Mouse (Mus musculus): ENCODE data around the gene Hmces.
"Not testable (repeated sequence)": the region's sequence is repeated elsewhere in the genome, so short reads cannot be mapped to it uniquely, and the experiment has no call there.

The Hmces gene

DNA sequence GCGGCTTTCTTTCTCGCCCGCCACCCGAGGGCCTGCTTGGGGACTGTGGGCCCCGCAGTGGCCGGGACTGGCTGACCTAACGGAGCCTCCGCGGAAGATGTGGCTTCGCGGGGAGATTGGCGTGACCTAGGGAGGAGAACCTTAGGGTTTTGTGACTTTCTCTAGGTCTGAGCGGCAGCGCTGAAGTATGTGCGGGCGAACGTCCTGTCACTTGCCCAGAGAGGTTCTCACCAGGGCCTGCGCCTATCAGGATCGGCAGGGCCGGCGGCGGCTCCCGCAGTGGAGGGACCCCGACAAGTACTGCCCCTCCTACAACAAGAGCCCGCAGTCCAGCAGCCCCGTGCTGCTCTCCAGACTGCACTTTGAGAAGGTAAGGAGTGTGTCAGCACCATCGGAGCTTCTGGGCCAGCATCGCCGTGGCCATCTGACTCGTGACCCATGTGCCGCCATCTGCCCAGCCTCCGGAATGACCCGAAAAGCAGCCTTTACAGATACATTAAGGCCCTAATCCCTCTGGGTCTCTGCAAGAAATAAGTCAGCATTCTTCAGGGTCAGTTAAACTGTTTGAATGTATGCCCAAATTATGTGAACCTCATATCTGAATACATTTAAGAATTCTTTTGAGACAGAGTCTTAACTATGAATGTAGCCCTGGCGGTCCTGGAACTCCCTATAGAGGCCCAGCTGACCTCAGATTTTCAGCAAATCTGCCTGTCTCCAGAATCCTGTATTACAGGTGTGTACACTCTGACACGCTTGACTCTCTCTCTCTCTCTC, 779 bp downstream of the Hmces start:
- DNase-seq (ENCODE audit: low read depth): no peak

DNA sequence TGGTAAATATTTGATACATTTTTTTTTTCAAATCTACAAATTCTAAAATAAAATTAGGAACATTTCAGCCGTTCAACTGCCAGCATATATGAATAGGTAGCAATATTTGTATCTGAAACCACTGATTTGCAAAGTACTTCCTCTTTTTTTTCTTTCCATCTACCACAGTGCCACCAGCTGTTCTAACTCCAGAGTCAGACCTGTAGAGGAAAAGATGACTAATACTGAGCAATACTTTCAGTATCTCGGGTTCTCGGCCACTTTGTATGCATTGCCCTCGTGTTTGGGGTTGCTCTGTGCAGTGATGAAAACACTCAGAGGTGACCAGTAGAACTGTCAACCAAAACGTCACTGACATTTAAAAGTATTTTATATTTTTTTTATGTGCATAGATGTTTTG, 2.2 kb downstream of the Hmces start:
- DNase-seq (ENCODE audit: low read depth): peak; percentile 33

DNA sequence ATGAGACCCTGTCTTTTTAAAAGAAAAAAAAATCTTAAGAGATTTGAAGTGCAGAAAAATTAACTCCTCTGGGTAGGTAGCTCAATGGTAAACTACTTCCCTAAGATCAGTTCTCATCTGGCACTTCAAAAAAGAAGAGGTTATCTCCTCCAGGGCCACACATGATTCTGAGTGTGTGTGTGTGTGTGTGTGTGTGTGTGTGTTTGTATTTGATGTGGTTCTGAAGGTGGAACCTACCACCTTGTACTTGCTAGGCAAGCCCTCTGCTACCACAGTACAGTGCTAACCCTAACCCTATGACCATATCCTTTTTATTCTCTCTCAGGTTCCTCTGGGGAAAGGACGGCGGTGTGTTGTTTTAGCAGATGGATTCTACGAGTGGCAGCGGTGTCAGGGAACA, 7.5 kb downstream of the Hmces start:
- no peak for DNase-seq (ENCODE audit: low read depth)

DNA sequence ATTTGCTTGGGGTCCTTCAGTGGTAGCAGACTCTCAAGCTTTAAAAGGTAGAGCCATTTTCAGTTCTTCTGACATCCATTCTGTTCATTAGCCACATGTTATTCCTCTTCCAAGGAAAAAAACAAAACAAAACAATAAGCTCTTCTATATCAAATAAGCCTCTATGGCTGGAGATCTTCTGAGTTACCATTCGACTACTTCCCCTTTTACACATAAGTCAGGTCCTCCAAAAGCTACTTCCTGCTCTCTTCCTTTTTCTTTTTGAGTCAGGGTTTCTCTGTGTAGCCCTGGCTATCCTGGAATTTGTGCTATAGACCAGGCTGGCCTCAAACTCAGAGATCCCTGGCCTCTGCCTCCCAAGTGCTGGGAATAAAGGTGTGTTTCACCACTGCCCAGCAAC, 9.9 kb downstream of the Hmces start:
- DNase-seq (ENCODE audit: low read depth): no peak

DNA sequence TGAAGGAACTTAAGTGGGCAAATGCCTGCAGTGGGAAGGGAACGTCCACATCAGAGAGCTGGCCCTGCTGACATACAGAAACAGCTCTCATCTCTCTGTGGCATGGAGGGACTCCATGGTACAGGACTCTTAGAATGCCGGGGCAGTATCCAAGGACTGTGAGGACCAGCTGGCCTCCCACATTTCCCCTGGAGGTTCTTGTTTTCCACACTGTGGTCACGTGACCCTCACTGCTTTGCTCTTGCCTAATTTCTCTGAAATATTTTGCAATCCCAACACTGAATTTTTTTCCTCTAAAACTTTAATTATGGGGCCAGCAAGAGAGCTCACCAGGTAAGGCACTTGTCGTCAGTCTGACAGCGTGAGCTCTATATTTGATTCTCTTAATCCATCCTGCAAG, 21.3 kb downstream of the Hmces start:
- DNase-seq (ENCODE audit: low read depth): no peak

DNA sequence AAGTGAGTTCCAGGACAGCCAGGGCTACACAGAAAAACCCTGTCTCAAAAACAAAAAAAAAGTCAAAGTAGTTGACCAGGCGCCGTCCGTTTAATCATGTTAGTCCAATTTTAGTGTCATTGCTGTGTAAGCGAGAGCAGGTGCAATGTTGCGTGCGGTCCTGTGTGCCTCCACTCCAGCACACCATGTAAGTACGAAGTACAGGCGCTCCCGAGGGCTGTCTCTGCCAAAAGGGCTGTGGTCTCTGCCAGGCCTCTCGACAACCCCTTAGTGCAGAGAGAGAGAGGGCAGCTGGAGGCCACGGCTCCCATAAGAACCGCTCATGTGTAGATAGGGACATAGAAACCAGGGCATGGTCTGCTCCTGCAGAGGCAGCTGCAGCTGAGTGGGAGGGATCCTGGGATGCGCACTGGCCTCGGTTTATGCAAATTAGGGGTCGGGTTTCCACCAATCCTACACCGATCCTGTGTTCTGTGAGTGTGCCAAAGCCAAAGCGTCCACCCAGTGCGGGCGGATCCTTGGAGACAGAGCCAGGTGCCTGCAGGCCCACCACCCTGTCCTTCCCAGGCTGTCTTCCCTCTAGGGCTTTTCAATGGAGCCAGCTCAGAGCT, 23.5 kb downstream of the Hmces start:
- no peak for DNase-seq (ENCODE audit: low read depth)

DNA sequence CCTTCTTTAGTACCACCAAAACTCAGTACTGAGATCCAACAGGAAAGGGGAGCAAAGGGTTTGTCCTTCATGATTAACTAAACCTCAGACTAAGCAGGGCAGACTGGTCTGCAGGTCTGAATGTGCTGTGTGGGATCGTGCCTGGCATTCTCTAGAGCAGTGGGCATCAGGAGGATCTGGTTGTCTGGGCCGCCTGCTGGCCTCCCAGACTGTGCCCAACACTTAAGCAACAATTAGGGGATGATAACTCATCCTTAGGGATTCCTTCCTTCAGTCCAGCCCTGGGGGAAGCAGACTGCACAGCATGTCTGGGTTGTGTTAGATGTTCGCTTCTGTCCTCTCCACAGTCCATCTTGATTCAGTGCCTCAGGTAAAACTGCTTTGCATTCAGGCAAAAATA, 25.2 kb downstream of the Hmces start:
- no peak for DNase-seq (ENCODE audit: low read depth)

DNA sequence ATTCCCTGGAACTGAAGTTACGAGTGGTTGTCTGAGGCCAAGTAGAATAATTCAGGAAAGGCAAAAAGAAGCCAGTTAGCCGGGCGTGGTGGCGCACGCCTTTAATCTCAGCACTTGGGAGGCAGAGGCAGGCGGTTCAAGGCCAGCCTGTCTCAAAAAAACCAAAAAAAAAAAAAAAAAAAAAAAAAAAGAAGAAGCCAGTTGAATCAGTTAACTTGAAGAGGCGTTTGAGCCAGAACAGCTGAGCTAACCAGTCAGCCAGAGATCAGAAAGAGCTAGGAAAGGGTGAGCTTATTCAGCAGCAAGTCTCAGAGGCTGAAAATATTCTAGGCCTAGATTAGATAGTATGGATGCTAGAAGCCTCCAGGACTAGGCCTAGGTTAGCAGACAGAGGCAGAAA, 28.4 kb downstream of the Hmces start:
- DNase-seq (ENCODE audit: low read depth): no peak

DNA sequence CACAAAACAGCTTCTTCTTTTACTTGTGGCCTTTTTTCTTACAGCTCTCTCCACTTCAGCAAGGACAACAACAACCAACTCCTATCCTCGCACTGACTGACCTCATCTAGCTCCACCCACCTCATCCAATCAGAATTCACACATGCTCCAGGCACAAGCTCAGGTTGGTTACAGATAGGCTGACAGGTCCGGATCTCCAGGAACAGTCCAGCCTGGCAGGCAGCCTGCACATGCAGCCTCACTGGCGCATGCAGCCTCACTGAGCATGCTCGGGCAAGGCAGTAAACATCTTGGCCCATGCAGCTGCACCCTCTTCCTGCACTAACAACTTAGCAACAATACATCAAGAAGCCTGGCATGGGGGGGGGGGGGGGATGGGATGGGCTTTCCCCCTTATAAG, 48.7 kb downstream of the Hmces start:
- not testable (repeated sequence) for DNase-seq (ENCODE audit: low read depth)

DNA sequence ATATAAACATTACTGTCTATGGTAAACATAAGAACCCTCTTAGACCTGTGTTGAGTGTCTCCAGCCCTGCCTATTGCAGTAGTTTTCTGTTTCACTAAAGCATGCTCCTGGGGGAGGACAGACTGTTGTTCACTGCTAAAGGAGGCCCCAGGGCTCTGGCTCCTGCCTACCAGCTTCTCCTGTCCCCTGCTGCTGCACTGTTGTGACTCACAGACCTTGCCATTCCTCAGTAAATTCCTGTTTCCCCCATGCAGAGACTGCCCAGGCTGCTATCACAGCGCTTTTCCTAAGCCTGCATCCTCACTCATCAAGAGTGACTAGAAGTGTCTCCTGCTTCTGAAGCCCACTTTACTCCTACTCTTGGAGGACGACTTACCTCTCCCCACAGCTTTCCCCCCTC, 56.3 kb downstream of the Hmces start:
- DNase-seq (ENCODE audit: low read depth): no peak

DNA sequence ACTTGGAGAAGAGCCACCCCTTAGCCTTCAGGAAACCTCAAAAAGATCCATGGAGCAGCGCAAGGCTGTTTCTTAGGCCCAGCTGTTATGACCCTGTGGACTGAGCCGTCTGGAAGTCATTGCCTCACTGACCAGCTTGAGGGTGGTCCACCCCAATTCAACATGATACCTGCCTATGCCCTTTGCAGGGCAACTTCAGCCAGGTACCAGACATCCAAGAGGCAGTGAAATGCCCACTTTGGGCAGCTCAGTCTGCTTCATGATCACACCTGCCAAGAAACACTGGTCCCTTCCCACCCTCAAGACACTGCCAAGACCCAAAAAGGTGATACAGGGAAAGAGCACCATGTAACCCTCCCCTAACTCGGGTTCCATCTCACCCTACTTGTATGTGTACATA, 66.0 kb downstream of the Hmces start:
- no peak for DNase-seq (ENCODE audit: low read depth)

DNA sequence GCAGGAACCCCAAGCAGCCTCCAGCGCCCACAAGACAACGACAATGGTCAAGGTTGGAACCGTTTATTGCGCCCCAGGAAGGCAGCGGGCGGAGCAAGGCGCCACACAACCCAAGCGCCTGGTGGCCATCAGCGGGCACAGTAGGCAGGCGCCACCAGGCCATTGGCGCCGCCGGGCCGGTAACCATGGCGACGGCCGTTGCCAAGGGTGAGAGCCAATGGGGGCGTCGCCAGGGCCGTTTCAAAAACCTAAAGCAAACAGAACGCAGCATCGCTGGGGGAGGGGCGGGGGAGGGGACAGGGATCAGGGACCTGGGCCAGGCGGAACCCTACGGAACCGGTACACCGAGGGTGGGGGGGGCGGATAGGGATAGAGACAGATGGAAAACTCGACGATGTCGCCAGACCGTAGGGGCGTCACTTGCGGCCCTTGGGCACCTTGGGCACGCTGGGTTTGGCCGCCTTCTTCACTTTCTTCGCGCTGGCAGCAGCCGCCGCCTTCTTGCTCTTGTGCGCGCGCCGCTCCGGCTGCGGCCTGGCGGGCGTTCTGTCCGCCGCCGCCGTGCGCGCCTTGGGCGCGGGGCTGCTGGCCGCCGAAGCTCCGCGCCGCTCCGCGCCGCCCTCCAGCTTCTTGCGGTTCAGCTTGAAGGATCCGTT, 66.8 kb downstream of the Hmces start:
- no peak for DNase-seq (ENCODE audit: low read depth)

DNA sequence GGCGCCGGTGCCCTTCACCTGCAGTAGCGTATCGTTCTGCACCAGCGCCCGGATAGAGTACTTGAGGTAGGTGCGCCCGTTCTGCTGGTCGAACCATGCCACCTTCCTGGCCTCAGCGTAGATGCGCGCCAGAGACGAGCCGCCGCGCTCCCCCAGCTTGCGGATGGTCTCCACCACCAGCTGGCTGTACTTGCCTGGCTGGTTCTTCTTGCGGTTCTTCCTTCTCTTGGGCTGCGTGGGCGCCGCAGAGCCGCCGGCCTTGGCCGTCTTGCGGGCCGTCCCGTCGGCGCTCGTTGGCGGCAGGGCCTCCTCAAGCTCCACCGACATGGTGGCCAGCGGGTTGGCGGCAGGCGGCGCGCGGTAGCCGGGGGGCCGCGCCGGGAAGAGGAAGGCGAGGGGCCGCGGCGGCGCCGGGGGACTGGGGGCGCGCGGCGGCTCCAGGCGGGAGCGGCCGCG, 67.3 kb downstream of the Hmces start:
- no peak for DNase-seq (ENCODE audit: low read depth)

DNA sequence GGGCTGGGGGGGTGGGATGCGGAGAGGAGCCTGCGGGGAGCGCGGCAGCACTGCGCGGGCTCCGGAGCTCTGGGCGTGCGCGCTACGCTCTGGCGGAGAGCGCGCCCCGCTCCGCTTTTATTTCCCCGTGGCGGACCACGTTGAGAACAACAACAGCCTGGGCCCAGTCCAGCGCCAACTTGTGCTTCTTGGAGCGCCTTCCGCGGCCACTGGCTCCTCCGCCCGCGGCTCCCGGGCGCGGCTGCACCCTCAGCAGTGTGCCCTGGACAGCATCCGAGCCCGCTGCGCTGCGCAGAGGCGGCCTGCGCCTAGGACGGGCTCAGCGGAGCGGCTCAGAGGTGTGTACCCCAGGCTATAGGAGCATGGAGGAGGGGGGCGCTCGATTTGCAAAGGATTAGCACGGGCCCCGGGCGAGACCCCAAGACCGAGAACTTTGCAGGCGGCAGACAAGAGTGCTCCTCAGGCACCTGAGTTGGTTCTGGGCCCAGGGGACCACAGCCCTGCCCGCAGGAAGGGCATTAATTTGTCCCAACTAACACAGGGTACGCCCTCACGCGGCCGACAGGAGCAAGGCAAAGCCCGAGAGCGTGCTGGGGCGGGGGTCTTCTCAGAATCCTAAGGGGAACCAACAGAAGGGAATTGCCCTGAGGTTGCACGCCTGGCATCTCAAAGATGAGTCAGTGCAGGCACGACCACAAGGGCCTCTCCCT, 68.0 kb downstream of the Hmces start, which contains the start of gene H1fx:
TSS of gene H1fx (minus strand) at position 91 of the 710 bp plus-strand sequence.
- DNase-seq (ENCODE audit: low read depth): no peak

DNA sequence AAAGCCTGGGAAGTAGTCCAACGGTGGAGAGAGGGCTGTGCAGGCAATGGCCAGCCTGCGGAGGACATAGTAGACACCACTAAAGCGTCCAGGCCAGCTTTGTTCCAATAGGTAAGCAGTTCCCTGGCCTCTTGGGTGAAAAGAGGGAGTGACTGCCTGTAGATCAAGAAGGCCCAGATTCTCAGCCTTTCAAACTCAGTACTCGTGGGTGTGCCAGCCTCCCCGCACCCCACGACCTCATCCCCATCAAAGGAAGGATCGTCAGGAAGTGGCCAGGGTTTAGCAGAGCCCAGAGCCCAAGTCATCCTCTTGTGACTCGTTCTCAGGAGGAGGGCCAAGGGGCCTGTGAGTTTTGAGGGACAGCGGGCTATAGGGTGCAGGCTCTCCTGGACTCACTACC, 68.8 kb downstream of the Hmces start:
- no peak for DNase-seq (ENCODE audit: low read depth)
